Mouse (Mus musculus): ENCODE measurements around the gene Krtap12-1. TPM values are rescaled to one million over a fixed set of nuclear protein-coding genes. Genes with fewer than 3 reads are reported as not detected.
"Not testable (repeated sequence)": the region's sequence is repeated elsewhere in the genome, so short reads cannot be mapped to it uniquely, and the experiment has no call there.

Krtap12-1 gene
- polyA plus RNA-seq, 2 experiments from 2014 or later = not detected

DNA sequence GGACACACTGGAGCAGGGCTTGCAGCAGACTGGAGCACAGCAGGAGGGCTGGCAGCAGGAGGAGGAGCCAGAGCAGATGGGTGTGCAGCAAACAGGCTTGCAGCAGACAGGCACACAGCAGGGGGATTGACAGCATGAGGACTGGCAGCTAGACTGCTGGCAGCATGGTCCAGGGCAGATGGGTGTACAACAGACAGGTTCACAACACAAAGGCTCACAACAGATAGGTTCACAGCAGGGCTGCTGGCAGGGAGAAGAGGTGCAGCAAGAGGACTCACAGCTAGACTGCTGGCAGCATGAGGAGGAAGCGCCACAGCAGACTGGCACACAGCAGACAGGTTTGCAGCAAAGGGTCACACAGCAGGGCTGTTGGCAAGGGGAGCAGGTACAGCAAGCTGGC is 30.3 kb downstream of the Krtap12-1 start:
- not testable (repeated sequence) for ATAC-seq

DNA sequence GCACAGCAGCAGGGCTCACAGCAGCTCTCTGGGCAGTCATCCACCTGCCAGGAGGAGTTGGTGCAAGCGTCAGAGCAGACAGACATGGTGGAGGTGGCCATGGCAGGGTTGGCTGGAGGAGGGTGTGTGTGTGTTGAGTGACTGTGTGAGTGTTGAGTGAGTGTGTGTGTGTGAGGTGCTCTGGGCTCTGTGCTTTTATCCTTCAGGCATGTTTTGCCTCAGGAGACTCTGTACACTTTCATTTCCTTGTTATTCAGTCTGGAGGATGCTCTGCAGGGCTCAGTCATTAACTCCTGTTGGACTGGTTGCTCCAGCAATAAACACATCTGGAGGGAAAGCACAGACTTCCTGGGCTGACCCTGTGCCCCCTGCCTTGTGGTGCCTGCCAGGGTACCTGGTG is 30.9 kb downstream of the Krtap12-1 start, which contains the start of gene Gm9736:
Gm9736 (minus strand) TSS at position 101 of the 400 bp plus-strand sequence.
- ATAC-seq = not testable (repeated sequence)

DNA sequence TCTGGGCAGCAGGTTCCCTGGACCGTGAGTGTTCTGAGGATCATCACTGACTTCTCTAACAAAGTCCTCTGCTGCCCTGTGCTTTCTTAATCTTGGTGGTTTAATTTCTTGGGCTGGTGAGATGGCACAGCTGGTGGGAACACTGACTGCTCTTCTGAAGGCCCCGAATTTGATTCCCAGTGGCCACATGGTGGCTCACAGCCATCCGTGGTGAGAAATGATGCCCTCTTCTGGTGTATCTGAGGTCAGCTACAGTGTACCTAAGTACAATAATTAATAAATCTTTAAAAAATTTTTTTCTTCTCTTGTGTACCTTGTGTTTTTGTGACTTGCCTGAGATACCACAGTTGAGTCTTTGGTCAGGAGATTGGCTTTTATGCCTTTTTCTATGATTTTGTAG is 31.9 kb downstream of the Krtap12-1 start:
- ATAC-seq = not testable (repeated sequence)

DNA sequence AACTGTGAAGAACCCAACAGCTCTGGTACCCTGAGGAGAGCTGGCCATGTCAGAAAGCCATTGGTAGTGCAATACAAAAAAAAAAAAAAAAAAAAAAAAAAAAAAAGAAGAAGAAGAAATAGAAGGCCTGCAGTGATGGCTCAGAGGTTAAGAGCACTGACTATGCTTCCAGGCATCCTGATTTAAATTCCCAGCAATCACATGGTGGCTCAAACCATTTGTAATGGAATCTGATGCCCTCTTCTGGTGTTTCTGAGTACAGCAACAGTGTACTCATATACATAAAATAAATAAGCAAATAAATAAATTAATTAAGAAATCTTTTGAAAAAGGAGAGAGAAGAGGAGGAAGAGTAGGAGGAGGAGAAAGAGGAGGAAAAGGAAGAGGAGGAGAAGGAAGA is 33.0 kb downstream of the Krtap12-1 start:
- ATAC-seq = no peak

DNA sequence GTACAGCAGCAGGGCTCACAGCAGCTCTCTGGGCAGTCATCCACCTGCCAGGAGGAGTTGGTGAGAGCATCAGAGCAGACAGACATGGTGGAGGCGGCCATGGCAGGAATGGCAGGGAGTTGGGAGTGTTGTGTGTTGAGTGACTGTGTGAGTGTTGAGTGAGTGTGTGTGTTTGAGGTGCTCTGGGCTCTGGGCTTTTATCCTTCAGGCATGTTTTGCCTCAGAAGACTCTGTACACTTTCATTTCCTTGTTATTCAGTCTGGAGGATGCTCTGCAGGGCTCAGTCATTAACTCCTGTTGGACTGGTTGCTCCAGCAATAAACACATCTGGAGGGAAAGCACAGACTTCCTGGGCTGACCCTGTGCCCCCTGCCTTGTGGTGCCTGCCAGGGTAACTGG is 39.2 kb downstream of the Krtap12-1 start, which contains the start of gene Gm3233:
Gm3233 (minus strand) TSS at position 101 of the 400 bp plus-strand sequence.
- ATAC-seq = not testable (repeated sequence)

DNA sequence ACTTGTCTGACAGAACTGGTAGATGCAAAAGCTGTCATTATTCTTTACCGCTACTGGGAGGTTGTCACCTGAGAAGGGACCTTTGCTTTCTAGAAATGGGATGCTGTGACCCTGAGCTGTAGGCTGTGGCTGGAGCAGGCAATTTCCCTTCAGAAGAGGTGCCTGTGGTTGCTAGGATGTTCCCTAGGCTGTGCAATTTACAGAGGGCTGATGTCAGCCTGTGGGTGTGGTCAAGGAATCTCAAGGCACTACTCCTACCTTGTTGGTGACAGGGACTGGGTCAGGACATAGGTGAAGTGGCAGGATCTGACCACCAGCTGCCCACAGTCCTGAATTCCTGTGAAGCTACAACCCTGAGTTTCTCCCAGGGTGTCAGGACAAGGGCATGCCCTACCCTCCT is 49.3 kb downstream of the Krtap12-1 start:
- ATAC-seq = no peak

Other genes with a start within 250 kb of the Krtap12-1 start
- 10 to 100 TPM; 15.2 to 15.3 TPM for gene Fam207a, start 204.8 kb upstream of the Krtap12-1 start, polyA plus RNA-seq (2017; shearing (Covaris generic))
- 100 to 1,000 TPM; 375 to 386 TPM for gene Itgb2, start 190.3 kb upstream of the Krtap12-1 start, polyA plus RNA-seq (2017; shearing (Covaris generic))
- 10 to 100 TPM; 85.6 to 92.6 TPM for gene Pttg1ip, start 138.9 kb upstream of the Krtap12-1 start, polyA plus RNA-seq (2017; shearing (Covaris generic))
- 10 to 100 TPM; 75.5 to 83.8 TPM for gene Sumo3, start 114.5 kb upstream of the Krtap12-1 start, polyA plus RNA-seq (2017; shearing (Covaris generic))
- gene Gm49325, start 114.4 kb upstream of the Krtap12-1 start, polyA plus RNA-seq (2017; shearing (Covaris generic)) = 1 to 10 TPM in 1 of 2 experiments, not detected in 1; 6.5 TPM
- gene Ube2g2, start 98.3 kb upstream of the Krtap12-1 start, polyA plus RNA-seq (2017; shearing (Covaris generic)) = 10 to 100 TPM; 36.5 to 39.3 TPM
- gene Tspear, start 34.0 kb upstream of the Krtap12-1 start, polyA plus RNA-seq (2017; shearing (Covaris generic)) = under 1 TPM; 0.38 to 0.40 TPM
- gene Gm19402, start 29.8 kb upstream of the Krtap12-1 start, polyA plus RNA-seq (2017; shearing (Covaris generic)) = not detected
- gene Gm9508, start 23.4 kb upstream of the Krtap12-1 start, polyA plus RNA-seq (2017; shearing (Covaris generic)) = not detected
- gene Gm10272, start 14.0 kb upstream of the Krtap12-1 start, polyA plus RNA-seq (2017; shearing (Covaris generic)) = not detected
- not detected for gene Gm10024, start 9.1 kb upstream of the Krtap12-1 start, polyA plus RNA-seq (2017; shearing (Covaris generic))
- not detected for gene Gm10142, start 4.8 kb upstream of the Krtap12-1 start, polyA plus RNA-seq (2017; shearing (Covaris generic))
- not detected for gene Gm10100, start 5.9 kb downstream of the Krtap12-1 start, polyA plus RNA-seq (2017; shearing (Covaris generic))
- not detected for gene Gm18596, start 22.0 kb downstream of the Krtap12-1 start, polyA plus RNA-seq (2017; shearing (Covaris generic))
- not detected for gene Gm9736, start 30.8 kb downstream of the Krtap12-1 start, polyA plus RNA-seq (2017; shearing (Covaris generic))
- gene Gm3233, start 39.1 kb downstream of the Krtap12-1 start, polyA plus RNA-seq (2017; shearing (Covaris generic)) = not detected
- gene Gm3238, start 50.7 kb downstream of the Krtap12-1 start, polyA plus RNA-seq (2017; shearing (Covaris generic)) = not detected
- not detected for gene Gm7138, start 56.3 kb downstream of the Krtap12-1 start, polyA plus RNA-seq (2017; shearing (Covaris generic))
- gene Gm3250, start 61.9 kb downstream of the Krtap12-1 start, polyA plus RNA-seq (2017; shearing (Covaris generic)) = not detected
- gene Gm7137, start 67.6 kb downstream of the Krtap12-1 start, polyA plus RNA-seq (2017; shearing (Covaris generic)) = not detected
- gene Gm9639, start 74.5 kb downstream of the Krtap12-1 start, polyA plus RNA-seq (2017; shearing (Covaris generic)) = not detected
- gene Gm19668, start 78.5 kb downstream of the Krtap12-1 start, polyA plus RNA-seq (2017; shearing (Covaris generic)) = not detected
- not detected for gene Gm9507, start 91.2 kb downstream of the Krtap12-1 start, polyA plus RNA-seq (2017; shearing (Covaris generic))
- not detected for gene Gm2696, start 94.1 kb downstream of the Krtap12-1 start, polyA plus RNA-seq (2017; shearing (Covaris generic))
- gene Krtap10-4, start 106.5 kb downstream of the Krtap12-1 start, polyA plus RNA-seq (2017; shearing (Covaris generic)) = not detected
- gene Krtap10-10, start 115.3 kb downstream of the Krtap12-1 start, polyA plus RNA-seq (2017; shearing (Covaris generic)) = not detected
- not detected for gene Gm36176, start 126.2 kb downstream of the Krtap12-1 start, polyA plus RNA-seq (2017; shearing (Covaris generic))
- not detected for gene Gm10318, start 132.3 kb downstream of the Krtap12-1 start, polyA plus RNA-seq (2017; shearing (Covaris generic))
- not detected for gene Gm3285, start 141.4 kb downstream of the Krtap12-1 start, polyA plus RNA-seq (2017; shearing (Covaris generic))
- not detected for gene Lrrc3, start 181.9 kb downstream of the Krtap12-1 start, polyA plus RNA-seq (2017; shearing (Covaris generic))
- under 1 TPM; 0.38 TPM for gene Trpm2, start 250.0 kb downstream of the Krtap12-1 start, polyA plus RNA-seq (2017; shearing (Covaris generic))